Mouse (Mus musculus): ENCODE data around the gene Stpg3.
"Not testable (repeated sequence)": the region's sequence is repeated elsewhere in the genome, so short reads cannot be mapped to it uniquely, and the experiment has no call there.

Gene Stpg3

GRCm38 (mm10) chr2:25214444-25214843, at the start of gene Stpg3:
TSS of gene Stpg3 (minus strand) at chr2:25214637.
- DNase-seq (ENCODE audit: low spot score in 2 of 2), result no peak

DNA sequence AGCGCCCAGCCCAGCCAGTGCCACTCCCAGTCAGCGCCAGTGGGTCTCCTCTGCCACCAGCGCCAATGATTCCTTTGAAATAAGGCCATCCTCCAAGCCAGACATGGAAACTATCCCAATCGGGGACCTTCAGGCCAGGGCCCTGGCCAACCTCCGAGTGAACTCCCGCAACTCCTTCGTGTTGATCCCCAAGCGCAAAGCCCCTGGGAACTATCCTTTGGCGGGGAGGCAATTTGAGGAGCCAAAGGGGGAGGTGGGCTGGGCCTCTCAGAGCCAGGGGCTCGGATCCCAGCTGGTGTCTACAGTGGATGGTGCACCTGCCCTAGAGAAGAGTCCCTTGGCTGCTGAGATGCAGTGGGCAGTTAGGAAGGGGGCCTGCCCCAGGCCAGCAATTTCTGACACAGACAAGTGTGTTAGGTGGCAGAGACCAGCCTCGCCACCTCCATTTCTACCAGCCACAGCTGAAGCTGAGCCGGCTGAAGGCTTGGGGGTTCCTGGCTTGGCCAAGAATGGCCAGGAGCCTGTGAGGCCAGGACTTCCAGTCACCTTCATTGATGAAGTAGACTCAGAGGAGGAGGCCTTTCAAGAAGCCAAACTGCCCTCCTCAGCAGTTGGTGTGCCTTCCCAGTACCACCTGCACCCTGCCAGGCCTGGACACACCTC, 49.3 kb upstream of the Stpg3 start:
- no peak for DNase-seq (ENCODE audit: low spot score in 2 of 2)

- peak in 1 of 2 experiments; percentile 49 for DNase-seq (ENCODE audit: low spot score in 2 of 2)
These were observed 48.6 kb upstream of the Stpg3 start for GRCm38 (mm10) chr2:25262795-25263622.

DNA sequence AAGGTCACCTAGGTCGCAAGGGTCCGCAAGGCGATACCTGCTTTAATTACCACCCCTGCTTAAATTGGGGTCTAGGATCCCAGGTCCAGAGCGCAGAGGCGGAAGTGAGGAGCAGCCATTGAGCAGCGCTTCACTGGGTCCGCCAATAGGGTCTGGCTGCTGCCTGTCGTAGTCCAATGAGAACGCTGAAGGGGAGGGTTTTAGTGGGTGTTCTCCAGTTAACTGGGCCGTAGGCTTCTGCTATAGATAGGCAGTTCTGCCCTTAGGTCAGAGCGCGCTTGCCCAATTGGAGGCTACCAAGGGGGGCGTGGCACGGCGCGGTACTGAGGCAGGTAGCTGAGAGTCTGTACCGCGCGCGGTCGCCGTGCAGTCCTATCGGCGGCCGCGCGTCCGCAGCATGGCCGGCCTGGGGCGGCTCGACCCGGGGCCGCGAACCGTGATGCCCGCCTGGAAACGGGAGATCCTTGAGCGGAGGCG, 47.9 kb upstream of the Stpg3 start, which contains the start of gene Tprn:
TSS of gene Tprn (plus strand) at position 328 of the 477 bp plus-strand sequence.
- DNase-seq (ENCODE audit: low spot score in 2 of 2), result peak; percentile 93 to 94

- no peak for DNase-seq (ENCODE audit: low spot score in 2 of 2)
These were observed 47.4 kb upstream of the Stpg3 start for GRCm38 (mm10) chr2:25261870-25262269.

DNA sequence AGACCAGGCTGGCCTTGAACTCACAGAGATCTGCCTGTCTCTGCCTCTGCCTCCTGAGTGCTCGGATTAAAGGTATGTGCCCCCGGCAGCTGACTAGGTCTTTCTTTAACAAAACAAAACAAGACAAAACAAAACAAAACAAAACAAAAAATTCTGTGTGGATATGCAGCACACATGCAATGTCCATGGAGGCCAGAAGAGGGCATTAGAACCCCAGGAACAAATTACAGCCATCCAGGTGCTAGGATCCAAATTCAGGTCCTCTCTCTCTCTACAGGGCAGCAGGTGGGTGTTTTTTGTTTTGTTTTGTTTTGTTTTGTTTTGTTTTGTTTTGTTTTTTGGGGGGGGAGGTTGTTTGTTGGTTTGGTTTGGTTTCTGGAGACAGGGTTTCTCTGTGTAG, 44.5 kb upstream of the Stpg3 start:
- DNase-seq (ENCODE audit: low spot score in 2 of 2), result no peak

- not testable (repeated sequence) for DNase-seq (ENCODE audit: low spot score in 2 of 2)
These were observed 42.8 kb upstream of the Stpg3 start for GRCm38 (mm10) chr2:25257250-25257649.

- peak; percentile 57 to 75 for DNase-seq (ENCODE audit: low spot score in 2 of 2)
These were observed 42.1 kb upstream of the Stpg3 start for GRCm38 (mm10) chr2:25256443-25257109.

DNA sequence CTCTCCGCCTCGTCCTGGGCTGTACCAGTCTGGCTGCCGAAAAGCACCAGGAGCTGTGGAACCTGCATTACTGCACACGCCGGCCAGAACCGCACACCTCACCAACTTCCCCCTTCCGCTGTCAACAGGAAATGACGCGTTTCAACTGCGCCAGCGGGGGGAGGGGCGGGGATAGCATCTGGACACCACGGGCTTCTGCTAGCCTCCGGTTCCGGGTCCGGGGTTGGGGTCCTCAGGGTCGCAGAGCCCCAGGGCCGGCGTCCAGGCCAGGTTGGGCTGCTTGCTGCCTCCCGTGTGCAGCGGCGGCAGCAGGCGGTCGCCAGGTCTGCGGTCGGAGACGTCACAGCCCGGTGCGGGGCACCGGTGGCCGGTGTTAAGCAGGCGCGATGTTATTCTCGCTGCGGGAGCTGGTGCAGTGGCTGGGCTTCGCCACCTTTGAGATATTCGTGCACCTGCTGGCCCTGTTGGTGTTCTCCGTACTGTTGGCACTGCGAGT, 40.9 kb upstream of the Stpg3 start, which contains the start of gene Tmem203:
TSS of gene Tmem203 (plus strand) at position 156 of the 496 bp plus-strand sequence.
- DNase-seq (ENCODE audit: low spot score in 2 of 2), result peak; percentile 86 to 88

DNA sequence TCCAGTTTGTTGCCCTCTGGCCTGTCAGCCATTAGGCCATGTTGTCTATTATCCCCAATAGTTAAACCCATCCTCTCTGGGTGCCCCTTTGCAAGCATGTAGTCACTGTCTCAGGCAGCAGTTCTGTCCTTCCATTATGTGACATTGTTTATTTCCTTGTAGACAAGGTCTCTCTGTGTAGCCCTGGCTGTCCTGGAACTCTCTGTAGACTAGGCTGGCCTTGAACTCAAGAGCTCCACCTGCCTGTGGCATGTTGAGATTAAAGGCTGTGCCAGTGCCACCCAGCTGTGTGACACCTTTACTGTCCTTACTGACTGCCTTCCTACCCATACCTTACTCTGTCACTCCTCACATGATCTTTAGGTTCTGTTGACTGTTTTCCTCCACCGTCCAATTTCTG, 37.9 kb upstream of the Stpg3 start:
- no peak for DNase-seq (ENCODE audit: low spot score in 2 of 2)

GRCm38 (mm10) chr2:25246183-25247072, 32.0 kb upstream of the Stpg3 start, which contains the start of gene AL732309.1:
TSS of gene AL732309.1 (minus strand) at chr2:25246863.
- DNase-seq (ENCODE audit: low spot score in 2 of 2), result no peak

DNA sequence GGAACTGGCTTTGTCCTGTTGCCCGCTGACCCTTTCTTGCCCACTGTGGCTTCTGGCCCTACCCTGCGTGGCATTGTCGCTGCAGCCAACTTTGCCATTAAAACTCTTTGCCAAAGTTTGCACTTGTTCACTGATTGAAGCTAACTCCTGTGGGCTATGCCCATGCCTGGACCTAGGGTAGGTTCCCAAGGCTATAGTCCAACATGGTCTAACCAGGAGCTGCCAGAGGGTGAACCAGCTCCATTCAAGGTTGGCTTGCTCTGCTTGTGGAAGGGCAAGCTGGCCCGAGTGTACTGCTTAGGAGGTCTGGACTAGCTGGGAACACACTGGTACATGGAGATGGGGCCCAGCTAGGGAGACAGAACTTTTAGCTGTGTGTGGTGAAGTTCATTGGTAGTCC, 29.7 kb upstream of the Stpg3 start:
- DNase-seq (ENCODE audit: low spot score in 2 of 2), result no peak

GRCm38 (mm10) chr2:25243342-25243741, 28.9 kb upstream of the Stpg3 start:
- DNase-seq (ENCODE audit: low spot score in 2 of 2), result no peak

DNA sequence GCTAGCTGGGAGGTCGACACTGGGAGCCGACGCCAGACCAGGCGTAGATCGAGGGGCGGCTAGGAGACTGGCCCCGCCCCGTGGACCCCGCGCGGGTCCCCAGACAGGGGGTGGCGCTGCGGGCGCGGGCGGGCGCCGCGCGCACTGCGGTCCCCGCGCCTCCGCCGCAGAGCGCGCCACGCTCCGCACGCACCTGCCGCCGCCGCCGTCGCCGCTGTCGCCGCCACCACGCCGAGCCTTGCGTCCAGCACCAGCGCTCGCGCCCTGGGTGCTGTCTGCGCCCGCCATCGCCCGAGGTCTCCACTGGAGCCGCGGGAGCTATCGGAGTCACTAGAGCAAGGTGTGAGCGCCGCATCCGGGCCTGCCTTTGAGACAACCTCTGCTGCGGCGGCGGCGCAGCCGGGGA, 27.7 kb upstream of the Stpg3 start, which contains the start of the genes Rnf208 and Cysrt1:
TSS of gene Rnf208 (plus strand) at position 155 of the 406 bp plus-strand sequence.
TSS of gene Cysrt1 (minus strand) at position 352 of the 406 bp plus-strand sequence.
- DNase-seq (ENCODE audit: low spot score in 2 of 2), result no peak

GRCm38 (mm10) chr2:25241438-25241775, 27.0 kb upstream of the Stpg3 start:
- no peak for DNase-seq (ENCODE audit: low spot score in 2 of 2)

- peak in 1 of 2 experiments; percentile 18 for DNase-seq (ENCODE audit: low spot score in 2 of 2)
These were observed 26.4 kb upstream of the Stpg3 start for GRCm38 (mm10) chr2:25240723-25241437.

DNA sequence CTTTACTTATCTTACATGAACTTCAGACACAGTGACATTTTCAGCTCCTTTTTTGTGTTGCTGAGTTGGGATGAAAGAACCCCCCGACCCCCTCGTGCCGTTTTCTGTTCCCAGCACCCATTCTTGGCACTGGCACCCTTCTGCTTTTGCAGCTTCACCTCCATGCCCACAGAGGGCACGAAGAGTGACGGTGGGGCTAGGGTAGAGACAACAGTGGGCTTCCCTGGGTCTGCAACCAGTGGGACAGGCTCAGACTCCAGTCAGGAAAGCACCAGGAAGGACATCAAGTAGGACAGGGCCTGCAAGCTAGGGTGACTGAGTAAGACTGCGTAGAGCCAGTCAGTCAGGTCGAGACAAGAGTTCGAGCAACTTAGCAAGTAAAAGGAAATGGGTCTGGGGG, 25.9 kb upstream of the Stpg3 start:
- no peak for DNase-seq (ENCODE audit: low spot score in 2 of 2)

GRCm38 (mm10) chr2:25239766-25240165, 25.3 kb upstream of the Stpg3 start:
- DNase-seq (ENCODE audit: low spot score in 2 of 2), result no peak

- DNase-seq (ENCODE audit: low spot score in 2 of 2), result no peak
These were observed 23.7 kb upstream of the Stpg3 start for GRCm38 (mm10) chr2:25238106-25238505.

GRCm38 (mm10) chr2:25237522-25237921, 23.1 kb upstream of the Stpg3 start:
- no peak for DNase-seq (ENCODE audit: low spot score in 2 of 2)
